Mouse (Mus musculus) kidney, postnatal 0 days (tissue): Measurements from ENCODE around the gene Hook2. TPM values are rescaled to one million over a fixed set of nuclear protein-coding genes. Genes with fewer than 3 reads are reported as not detected.

Experiments
- ATAC-seq: fragments of 200-750 bp; cut with Nextera tagmentation; replicated peaks from 2 replicates; pipeline ENCODE4 v1.8.0; 2017; ENCODE audit warnings: low read depth, moderate number of reproducible peaks, moderate TSS enrichment, moderate library complexity; ENCODE audit not compliant: low FRiP score
- DNase-seq: peaks from one replicate; pipeline ENCODE4 v3.0.0-alpha.2; 2016; ENCODE audit warnings: low spot score
- H3K27ac ChIP-seq: fragments of 300-500 bp; sonication (generic); 2 replicates; pipeline ENCODE4 v1.5.1; 2014; ENCODE audit warnings: mild to moderate bottlenecking
- H3K27me3 ChIP-seq: fragments of 300-500 bp; sonication (generic); 2 replicates; pipeline ENCODE4 v1.6.1; 2014; ENCODE audit warnings: low read length, mixed read lengths; ENCODE audit not compliant: insufficient read depth
- H3K36me3 ChIP-seq: fragments of 300-500 bp; sonication (generic); 2 replicates; pipeline ENCODE4 v1.6.1; 2014; ENCODE audit warnings: low read length, mixed read lengths; ENCODE audit not compliant: insufficient read depth
- H3K4me1 ChIP-seq: fragments of 300-500 bp; sonication (generic); replicated peaks from 2 replicates; pipeline ENCODE4 v1.6.1; 2014; ENCODE audit warnings: antibody characterized with exemption, low read length, mixed read lengths; ENCODE audit not compliant: insufficient read depth
- H3K4me2 ChIP-seq: fragments of 300-500 bp; sonication (generic); 2 replicates; pipeline ENCODE4 v1.6.1; 2014; ENCODE audit warnings: mild to moderate bottlenecking, low read length, moderate library complexity, mixed read lengths
- H3K4me3 ChIP-seq: fragments of 300-500 bp; sonication (generic); replicated peaks from 2 replicates; pipeline ENCODE4 v1.5.1; 2014; ENCODE audit warnings: low read depth, low read length
- H3K9ac ChIP-seq: fragments of 300-500 bp; sonication (generic); 2 replicates; pipeline ENCODE4 v1.6.1; 2014; ENCODE audit warnings: low read depth, low read length
- H3K9me3 ChIP-seq: fragments of 300-500 bp; sonication (generic); replicated peaks from 2 replicates; pipeline ENCODE4 v1.6.1; 2016; ENCODE audit warnings: low read length, inconsistent platforms, mixed read lengths
- CTCF ChIP-seq: IDR thresholded peaks from 2 replicates; pipeline ENCODE4 v1.5.1; 2016; ENCODE audit warnings: antibody characterized with exemption, low read depth, mild to moderate bottlenecking, moderate library complexity
- WGBS: fragments of 180-500 bp; shearing (Covaris S2); extraction: QIAGEN DNeasy Blood & Tissue Kit; methylation state at CpG from one replicate; pipeline ENCODE4 v1.1.7; 2014; 5-methylcytosine and 5-hydroxymethylcytosine counted together
- polyA plus RNA-seq: library from polyadenylated mRNA; unstranded; fragments of >200 nt; fragmentation: Nextera tagmentation; extraction: Ambion mirVana; gene quantifications from 2 replicates; pipeline ENCODE4 v1.2.1, GENCODE M21; 2015

Gene Hook2
- polyA plus RNA-seq, 1 experiment from 2014 or later: 30.2 TPM

DNA sequence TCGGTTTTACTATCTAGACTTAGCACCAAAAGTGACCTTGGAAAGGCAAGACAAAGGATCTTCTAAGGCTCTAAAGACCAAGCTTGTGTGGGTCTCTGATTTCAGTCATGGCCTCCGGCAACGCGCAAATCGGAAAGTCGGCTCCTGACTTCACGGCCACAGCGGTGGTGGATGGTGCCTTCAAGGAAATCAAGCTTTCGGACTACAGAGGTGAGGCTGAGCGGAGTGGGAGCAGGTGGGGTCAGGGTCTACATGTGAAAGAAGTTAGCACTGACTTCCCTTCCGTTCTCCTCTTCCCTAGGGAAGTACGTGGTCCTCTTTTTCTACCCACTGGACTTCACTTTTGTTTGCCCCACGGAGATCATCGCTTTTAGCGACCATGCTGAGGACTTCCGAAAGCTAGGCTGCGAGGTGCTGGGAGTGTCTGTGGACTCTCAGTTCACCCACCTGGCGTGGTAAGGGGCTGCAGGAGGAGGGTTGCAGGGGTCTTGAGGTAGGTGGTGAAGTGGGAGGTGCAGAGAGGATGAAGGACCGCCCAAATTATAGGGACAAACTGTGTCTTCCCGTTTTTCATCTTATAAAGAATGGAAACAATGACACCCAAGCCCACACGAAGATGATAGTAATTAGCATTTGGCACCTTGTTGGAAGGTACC lies 20.1 kb upstream of the Hook2 start:
- H3K27me3 ChIP-seq: no peaks in the 10 kb centered on the region
- peak overlapping the region; percentile 81 for H3K4me2 ChIP-seq
- ATAC-seq (no peak), DNase-seq (peak; percentile 35)
- H3K9ac ChIP-seq: peak overlapping the region; percentile 85
- no peak for TF ChIP-seq CTCF
- peak overlapping the region; percentile 92 for H3K27ac ChIP-seq
- peaks cover 21% of the 10 kb centered on the region for H3K36me3 ChIP-seq
- WGBS: 6% methylated on average over 21 of the region's 21 CpGs
- peak overlapping the region; percentile 66 for H3K4me3 ChIP-seq
- no peaks in the 10 kb centered on the region for H3K9me3 ChIP-seq
- peaks cover 26% of the 10 kb centered on the region for H3K4me1 ChIP-seq

DNA sequence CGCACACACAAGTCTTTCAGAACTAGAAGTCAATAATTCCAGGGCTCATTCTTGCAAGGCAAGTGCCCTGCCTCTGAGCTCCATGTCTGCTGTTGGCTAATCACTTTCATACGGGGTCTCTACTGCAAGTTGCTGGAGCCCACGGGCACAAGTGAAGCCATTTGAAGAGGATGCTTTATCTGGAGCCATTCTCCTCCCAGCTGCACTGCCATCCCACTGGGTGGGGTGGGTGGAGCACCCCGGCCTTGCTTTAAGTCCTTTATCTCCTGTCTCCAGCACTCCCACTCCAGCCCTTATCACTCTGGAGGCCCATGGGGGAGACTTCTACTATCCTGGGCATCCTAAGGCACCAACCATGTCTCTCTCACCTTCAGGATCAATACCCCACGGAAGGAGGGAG lies 19.5 kb upstream of the Hook2 start:
- 72% methylated on average over 5 of the region's 5 CpGs for WGBS
- no peaks in the 10 kb centered on the region for H3K27me3 ChIP-seq
- ATAC-seq: no peak
- H3K27ac ChIP-seq: no peak overlapping the region
- peaks cover 24% of the 10 kb centered on the region for H3K4me1 ChIP-seq
- DNase-seq: no peak
- H3K4me3 ChIP-seq: peak overlapping the region; percentile 66; the same call in 1 of the 2 replicates
- no peak for TF ChIP-seq CTCF
- peaks cover 21% of the 10 kb centered on the region for H3K36me3 ChIP-seq
- peak overlapping the region; percentile 81 for H3K4me2 ChIP-seq
- H3K9ac ChIP-seq: peak overlapping the region; percentile 85; the same call in 1 of the 2 replicates
- H3K9me3 ChIP-seq: no peaks in the 10 kb centered on the region

DNA sequence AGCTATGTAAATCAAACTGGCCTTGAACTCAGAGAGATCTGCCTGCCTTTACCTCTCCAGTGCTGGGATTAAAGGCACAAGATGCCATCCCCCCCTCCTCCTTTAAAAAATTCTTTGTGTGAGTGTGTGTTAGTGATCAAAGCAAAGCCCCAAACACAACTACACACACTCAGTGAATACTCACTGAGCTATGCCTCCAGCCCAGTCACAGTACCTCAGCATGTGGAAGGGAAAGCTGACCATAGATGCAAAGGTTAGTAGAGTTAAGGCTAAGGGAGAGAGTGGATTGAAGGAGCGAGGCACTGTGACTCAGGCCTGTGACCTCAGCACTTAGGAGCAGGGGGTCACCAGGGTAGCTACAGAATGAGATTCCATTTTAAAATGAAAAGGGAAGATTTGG lies 17.3 kb upstream of the Hook2 start:
- Histone ChIP-seq H3K27me3 (no peaks in the 10 kb centered on the region), H3K36me3 (peaks cover 21% of the 10 kb centered on the region), H3K4me1 (peaks cover 15% of the 10 kb centered on the region), H3K4me2 (no peak overlapping the region), H3K27ac (no peak overlapping the region), H3K9ac (no peak overlapping the region), H3K9me3 (no peaks in the 10 kb centered on the region), H3K4me3 (no peak overlapping the region)
- ATAC-seq (no peak), DNase-seq (no peak)
- TF ChIP-seq CTCF: no peak
- WGBS: 87% methylated on average over 1 of the region's 1 CpGs

DNA sequence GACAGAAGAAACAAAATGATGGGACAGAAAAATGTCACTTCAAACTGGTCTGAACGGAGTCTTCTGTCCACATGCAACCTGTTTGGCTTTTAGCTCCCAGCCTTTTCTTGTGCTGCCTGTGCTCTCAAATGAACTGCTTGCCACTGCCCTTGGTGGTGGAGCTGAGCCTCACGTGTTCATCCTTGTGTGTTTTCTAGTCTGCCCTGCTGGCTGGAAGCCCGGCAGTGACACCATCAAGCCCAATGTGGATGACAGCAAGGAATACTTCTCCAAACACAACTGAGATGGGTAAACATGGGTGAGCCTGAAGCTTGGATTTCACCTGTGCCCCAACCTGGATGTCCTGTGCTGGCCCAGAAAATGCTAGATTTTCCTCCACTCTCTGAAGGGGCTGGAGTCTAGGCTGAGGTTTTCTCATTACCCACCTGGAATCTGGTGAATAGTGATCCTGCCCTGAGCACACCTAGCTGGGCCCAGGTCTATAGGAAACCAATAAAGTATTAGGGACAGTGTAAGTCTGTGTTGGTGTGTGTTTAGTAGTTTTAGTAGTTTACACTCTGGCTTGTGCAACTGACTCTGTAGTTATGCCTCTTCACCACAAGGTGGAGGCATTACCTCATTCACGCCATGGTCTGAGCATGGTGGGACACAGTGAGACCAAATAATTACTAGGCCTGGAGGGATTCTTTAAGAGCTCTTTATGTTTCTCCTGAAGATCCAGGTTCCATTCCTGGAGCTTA lies 16.4 kb upstream of the Hook2 start:
- DNase-seq: peak; percentile 93
- Histone ChIP-seq H3K4me1 (peaks cover 13% of the 10 kb centered on the region), H3K9me3 (no peaks in the 10 kb centered on the region), H3K4me2 (no peak overlapping the region), H3K9ac (no peak overlapping the region), H3K27me3 (no peaks in the 10 kb centered on the region), H3K36me3 (peaks cover 21% of the 10 kb centered on the region), H3K4me3 (no peak overlapping the region), H3K27ac (no peak overlapping the region)
- no peak for ATAC-seq
- 61% methylated on average over 4 of the region's 4 CpGs for WGBS
- peak; percentile 93 for TF ChIP-seq CTCF

DNA sequence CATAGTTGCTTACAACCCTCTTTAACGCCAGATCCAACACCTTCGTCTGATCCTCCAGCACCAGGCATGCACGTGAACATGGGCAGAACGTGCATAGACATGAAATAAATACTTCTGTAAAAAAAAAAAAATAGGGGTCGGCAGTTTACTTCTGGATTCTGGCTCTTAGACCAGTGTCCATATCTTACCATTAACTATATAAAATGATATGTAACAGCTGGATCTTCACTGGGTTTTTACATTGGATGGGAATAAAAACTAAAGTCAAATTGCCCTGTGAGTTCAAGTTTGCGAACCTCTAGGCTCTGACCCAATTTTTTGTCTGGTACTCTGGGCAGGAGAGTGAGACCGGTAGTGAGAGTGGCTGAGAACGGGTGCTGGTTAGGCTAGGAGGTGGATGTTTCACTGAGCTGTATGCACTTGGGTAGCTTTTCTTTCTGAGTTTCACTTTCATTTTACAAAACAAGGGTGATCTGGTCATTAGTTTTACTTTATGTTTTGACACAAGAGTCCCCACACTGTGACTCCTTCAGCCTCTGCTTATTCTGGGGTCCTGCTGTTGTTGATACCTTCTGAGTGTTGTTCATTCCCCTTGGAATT lies 15.8 kb upstream of the Hook2 start:
- Histone ChIP-seq H3K36me3 (peaks cover 21% of the 10 kb centered on the region), H3K9ac (no peak overlapping the region), H3K4me1 (peaks cover 20% of the 10 kb centered on the region), H3K27me3 (no peaks in the 10 kb centered on the region), H3K27ac (no peak overlapping the region), H3K4me3 (no peak overlapping the region), H3K9me3 (no peaks in the 10 kb centered on the region), H3K4me2 (no peak overlapping the region)
- ATAC-seq: no peak
- WGBS: 79% methylated on average over 8 of the region's 8 CpGs
- no peak for DNase-seq
- TF ChIP-seq CTCF: no peak

DNA sequence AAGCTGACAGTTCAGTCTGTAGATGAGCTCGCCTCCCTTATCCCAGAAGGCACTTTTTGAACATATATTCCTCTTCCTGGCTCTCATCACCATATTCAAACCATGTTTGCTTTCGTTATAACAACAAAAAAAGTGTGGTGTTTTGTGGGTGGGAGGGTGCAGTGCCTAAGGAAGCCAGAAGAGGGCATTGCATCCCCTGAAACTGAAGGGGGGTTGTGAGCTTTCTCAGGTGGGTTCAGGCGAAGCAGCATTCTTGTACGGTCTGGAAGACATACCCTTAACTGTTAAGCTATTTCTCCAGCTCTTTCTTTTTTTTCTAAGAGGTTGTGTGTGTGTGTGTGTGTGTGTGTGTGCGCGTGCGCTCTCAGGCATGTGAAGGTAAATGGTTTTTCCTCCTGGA lies 15.0 kb upstream of the Hook2 start:
- Histone ChIP-seq H3K27ac (peak overlapping the region; percentile 96; the same call in 1 of the 2 replicates), H3K4me3 (peak overlapping the region; percentile 69; the same call in 1 of the 2 replicates), H3K9me3 (no peaks in the 10 kb centered on the region), H3K27me3 (no peaks in the 10 kb centered on the region), H3K4me2 (peak overlapping the region; percentile 98), H3K36me3 (peaks cover 21% of the 10 kb centered on the region), H3K9ac (no peak overlapping the region), H3K4me1 (peaks cover 20% of the 10 kb centered on the region)
- DNase-seq (peak; percentile 80), ATAC-seq (no peak)
- 36% methylated on average over 7 of the region's 7 CpGs for WGBS
- peak; percentile 96 for TF ChIP-seq CTCF
